Mouse (Mus musculus) heart, embryonic 11.5 days (tissue): ENCODE measurements at regions not wholly inside any gene's neighbourhood (a gene's known extent, or its start where the extent isn't known, plus 50 kb on each side); places are given as distances from the start of the nearest gene placed in this dataset.

ENCODE experiments used
- ATAC-seq: fragments of 200-750 bp; cut with Nextera tagmentation; replicated peaks from 2 replicates; pipeline ENCODE4 v1.8.0; 2017; ENCODE audit warnings: moderate library complexity; ENCODE audit not compliant: insufficient number of reproducible peaks, low FRiP score, low TSS enrichment
- H3K27ac ChIP-seq: fragments of 300-500 bp; sonication (generic); 2 replicates; pipeline ENCODE4 v1.5.1; 2014; ENCODE audit warnings: mild to moderate bottlenecking, low read depth, low read length
- H3K27me3 ChIP-seq: fragments of 300-500 bp; sonication (generic); 2 replicates; pipeline ENCODE4 v1.6.1; 2014; ENCODE audit warnings: mild to moderate bottlenecking, low read length, mixed read lengths; ENCODE audit not compliant: control insufficient read depth, insufficient read depth
- H3K36me3 ChIP-seq: fragments of 300-500 bp; sonication (generic); 2 replicates; pipeline ENCODE4 v1.6.1; 2014; ENCODE audit warnings: mild to moderate bottlenecking, low read length, moderate library complexity, mixed read lengths; ENCODE audit not compliant: control insufficient read depth, insufficient read depth
- H3K4me1 ChIP-seq: fragments of 300-500 bp; sonication (generic); 2 replicates; pipeline ENCODE4 v1.6.1; 2014; ENCODE audit warnings: low read length; ENCODE audit not compliant: control insufficient read depth, insufficient read depth
- H3K4me2 ChIP-seq: fragments of 300-500 bp; sonication (generic); 2 replicates; pipeline ENCODE4 v1.6.1; 2014; ENCODE audit warnings: mild to moderate bottlenecking, moderate library complexity
- H3K4me3 ChIP-seq: fragments of 300-500 bp; sonication (generic); 2 replicates; pipeline ENCODE4 v1.5.1; 2014; ENCODE audit warnings: low read depth, low read length
- H3K9ac ChIP-seq: fragments of 300-500 bp; sonication (generic); 2 replicates; pipeline ENCODE4 v1.6.1; 2014; ENCODE audit warnings: mild to moderate bottlenecking, low read depth, low read length, moderate library complexity
- H3K9me3 ChIP-seq: fragments of 300-500 bp; sonication (generic); replicated peaks from 2 replicates; pipeline ENCODE4 v1.6.1; 2016; ENCODE audit warnings: low read length; ENCODE audit not compliant: control insufficient read depth
- WGBS: fragments of 180-500 bp; shearing (Covaris S2); extraction: QIAGEN DNeasy Blood & Tissue Kit; methylation state at CpG from one replicate; pipeline ENCODE4 v1.1.7; 2014; ENCODE audit not compliant: insufficient replicate concordance; 5-methylcytosine and 5-hydroxymethylcytosine counted together

GRCm38 (mm10) chr6:81655205-81655604, 268.3 kb upstream of the Gcfc2 start:
- 74% methylated on average over 2 of the region's 2 CpGs for WGBS
- no peak for ATAC-seq
- Histone ChIP-seq H3K27me3 (no peaks in the 10 kb centered on the region), H3K4me3 (no peak overlapping the region), H3K9me3 (no peaks in the 10 kb centered on the region), H3K4me2 (no peak overlapping the region), H3K27ac (no peak overlapping the region), H3K36me3 (no peaks in the 10 kb centered on the region), H3K4me1 (no peaks in the 10 kb centered on the region), H3K9ac (no peak overlapping the region)

DNA sequence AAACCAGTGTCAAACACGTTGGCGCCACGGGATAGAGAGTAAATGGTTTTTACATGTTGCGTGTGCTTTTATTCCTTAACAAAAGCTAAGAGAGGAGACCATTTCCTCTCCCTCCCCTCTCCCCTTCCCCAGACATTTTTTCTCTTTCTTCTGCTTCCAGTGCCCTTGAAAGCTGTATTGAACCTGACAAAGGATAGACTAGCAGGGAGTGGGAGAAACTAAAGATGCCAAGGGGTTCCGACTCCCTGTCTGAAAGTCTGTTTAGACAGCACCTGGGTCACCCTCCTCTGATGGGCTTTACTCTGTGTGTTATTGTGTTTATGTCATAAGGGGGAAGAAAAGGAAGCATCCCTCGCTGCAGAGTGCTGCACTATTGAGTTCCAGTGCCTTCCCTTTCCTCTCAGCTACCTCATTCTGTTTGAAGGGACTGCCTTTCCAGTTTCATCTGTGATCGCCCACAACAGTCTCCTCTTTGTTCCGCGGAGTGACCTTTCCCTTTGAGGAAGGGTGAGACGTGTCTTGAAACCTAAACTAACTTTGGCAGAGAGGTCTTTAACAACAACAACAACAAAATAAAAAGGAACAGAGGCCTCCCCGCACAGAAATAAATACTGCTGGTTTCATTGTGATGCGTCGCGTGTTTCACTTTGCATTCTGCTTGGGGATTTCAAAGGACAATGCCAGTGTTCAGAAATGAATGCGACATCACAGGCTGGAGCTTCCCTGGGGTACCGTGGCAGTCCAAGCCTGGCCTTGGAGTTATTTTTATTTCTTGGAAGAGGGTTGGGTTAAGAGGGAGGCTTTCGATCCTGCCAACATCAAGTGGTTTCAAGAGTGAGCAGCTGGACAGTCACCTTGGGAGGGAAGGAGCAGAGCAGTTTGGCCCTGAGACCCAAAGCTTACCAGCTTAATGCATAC, 262.7 kb upstream of the Gcfc2 start:
- Histone ChIP-seq H3K27ac (no peak overlapping the region), H3K4me2 (no peak overlapping the region; the same call in 1 of the 2 replicates), H3K27me3 (no peaks in the 10 kb centered on the region), H3K4me1 (no peaks in the 10 kb centered on the region), H3K4me3 (no peak overlapping the region), H3K36me3 (no peaks in the 10 kb centered on the region), H3K9me3 (no peaks in the 10 kb centered on the region), H3K9ac (no peak overlapping the region)
- no peak for ATAC-seq
- WGBS, result 70% methylated on average over 17 of the region's 17 CpGs

DNA sequence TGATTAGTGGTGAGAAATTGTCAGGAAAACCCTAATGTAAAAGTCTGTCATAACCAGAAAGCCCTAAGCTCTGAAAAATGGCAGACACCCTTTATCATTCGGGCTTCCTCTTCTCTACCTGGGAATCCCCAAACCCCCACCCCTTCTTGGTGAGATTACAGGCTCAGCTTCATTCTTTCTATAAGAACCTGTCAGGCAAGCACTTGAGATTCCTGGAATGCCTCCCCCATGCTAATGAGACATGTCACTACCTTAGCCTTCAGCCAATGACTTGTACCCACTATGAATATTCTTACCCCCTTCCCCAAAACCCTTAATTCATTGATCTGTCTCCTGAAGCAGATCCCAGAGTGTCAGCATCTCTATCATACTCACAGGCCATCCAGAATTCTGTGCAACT, 254.5 kb upstream of the Gcfc2 start:
- no peaks in the 10 kb centered on the region for H3K36me3 ChIP-seq
- H3K9ac ChIP-seq, result no peak overlapping the region
- H3K4me3 ChIP-seq, result no peak overlapping the region
- no peaks in the 10 kb centered on the region for H3K4me1 ChIP-seq
- ATAC-seq, result no peak
- 27% methylated on average over 1 of the region's 1 CpGs for WGBS
- no peak overlapping the region for H3K27ac ChIP-seq
- H3K9me3 ChIP-seq, result no peaks in the 10 kb centered on the region
- H3K4me2 ChIP-seq, result no peak overlapping the region
- no peaks in the 10 kb centered on the region for H3K27me3 ChIP-seq

GRCm38 (mm10) chr6:81673316-81673715, 250.2 kb upstream of the Gcfc2 start:
- Histone ChIP-seq H3K9me3 (no peaks in the 10 kb centered on the region), H3K4me1 (no peaks in the 10 kb centered on the region), H3K9ac (no peak overlapping the region), H3K4me2 (no peak overlapping the region), H3K27me3 (no peaks in the 10 kb centered on the region), H3K36me3 (no peaks in the 10 kb centered on the region), H3K4me3 (no peak overlapping the region), H3K27ac (no peak overlapping the region)
- no peak for ATAC-seq
- WGBS, result 70% methylated on average over 2 of the region's 2 CpGs

GRCm38 (mm10) chr6:81697284-81697683, 226.2 kb upstream of the Gcfc2 start:
- no peak overlapping the region for H3K9ac ChIP-seq
- no peaks in the 10 kb centered on the region for H3K4me1 ChIP-seq
- WGBS, result 62% methylated on average over 7 of the region's 7 CpGs
- H3K27me3 ChIP-seq, result no peaks in the 10 kb centered on the region
- H3K4me2 ChIP-seq, result no peak overlapping the region
- ATAC-seq, result no peak
- H3K27ac ChIP-seq, result no peak overlapping the region
- H3K4me3 ChIP-seq, result no peak overlapping the region
- no peaks in the 10 kb centered on the region for H3K36me3 ChIP-seq
- no peaks in the 10 kb centered on the region for H3K9me3 ChIP-seq

DNA sequence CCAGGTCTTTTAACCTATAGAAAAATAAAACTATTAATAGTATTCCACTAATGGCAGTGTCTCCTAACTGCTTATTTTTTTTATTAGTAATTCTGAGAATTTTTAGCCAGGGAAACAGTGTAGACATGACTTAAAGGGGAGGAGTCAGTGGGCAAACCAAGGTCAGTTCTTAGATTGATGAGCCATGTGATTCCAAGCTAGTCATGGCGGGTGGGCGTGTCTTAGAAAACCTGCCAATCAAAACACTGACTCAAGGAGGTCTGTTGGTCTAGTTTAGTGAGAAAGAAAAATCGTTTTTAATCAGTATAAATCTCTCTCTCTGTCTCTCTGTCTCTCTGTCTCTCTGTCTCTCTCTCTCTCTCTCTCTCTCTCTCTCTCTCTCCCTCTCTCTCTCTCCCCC, 225.3 kb upstream of the Gcfc2 start:
- no peaks in the 10 kb centered on the region for H3K9me3 ChIP-seq
- no peaks in the 10 kb centered on the region for H3K36me3 ChIP-seq
- H3K4me1 ChIP-seq, result no peaks in the 10 kb centered on the region
- no peak for ATAC-seq
- H3K27ac ChIP-seq, result no peak overlapping the region
- no peak overlapping the region for H3K4me3 ChIP-seq
- WGBS, result 63% methylated on average over 3 of the region's 3 CpGs
- no peaks in the 10 kb centered on the region for H3K27me3 ChIP-seq
- no peak overlapping the region for H3K9ac ChIP-seq
- H3K4me2 ChIP-seq, result no peak overlapping the region

- no peaks in the 10 kb centered on the region for H3K36me3 ChIP-seq
- 56% methylated on average over 3 of the region's 3 CpGs for WGBS
- H3K9ac ChIP-seq, result no peak overlapping the region
- H3K9me3 ChIP-seq, result no peaks in the 10 kb centered on the region
- no peak overlapping the region for H3K4me2 ChIP-seq
- no peak overlapping the region for H3K4me3 ChIP-seq
- H3K27ac ChIP-seq, result no peak overlapping the region
- H3K27me3 ChIP-seq, result no peaks in the 10 kb centered on the region
- no peak for ATAC-seq
- no peaks in the 10 kb centered on the region for H3K4me1 ChIP-seq
Observed at GRCm38 (mm10) chr6:81714867-81715266, 208.6 kb upstream of the Gcfc2 start.

DNA sequence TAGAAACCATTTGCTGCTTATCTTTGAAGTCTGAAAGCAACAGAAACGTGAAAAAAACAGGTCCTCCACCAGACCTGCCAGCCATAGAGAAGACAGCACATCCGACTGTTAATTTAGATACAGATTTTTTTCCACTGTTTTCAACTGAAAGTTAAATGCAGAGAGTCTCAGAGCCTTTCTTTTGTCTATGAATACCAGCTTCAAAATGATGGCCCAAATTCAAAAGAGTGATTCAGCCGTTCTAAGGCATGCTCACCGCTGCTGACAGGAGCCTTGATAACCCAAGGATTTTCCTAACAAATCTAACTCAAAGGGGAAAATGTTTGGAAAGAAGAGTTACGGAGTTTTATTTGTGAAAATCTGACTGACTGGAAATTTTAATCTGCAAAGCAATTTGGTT, 207.1 kb upstream of the Gcfc2 start:
- Histone ChIP-seq H3K4me1 (no peaks in the 10 kb centered on the region), H3K36me3 (no peaks in the 10 kb centered on the region), H3K27me3 (no peaks in the 10 kb centered on the region), H3K4me2 (no peak overlapping the region), H3K4me3 (no peak overlapping the region), H3K27ac (no peak overlapping the region), H3K9ac (no peak overlapping the region), H3K9me3 (no peaks in the 10 kb centered on the region)
- ATAC-seq, result no peak
- 61% methylated on average over 5 of the region's 5 CpGs for WGBS
